23 mouse cellular contexts compared by ENCODE assay signal in genomic region chr3:156208420-156208819, GRCm38 (mm10).
"Had no signal": no experiment of that assay in that cellular context is flagged by ENCODE, and none has a peak within 500 bp of the region (broad histone marks: within the 10 kb centered on the region; RNA-seq: fewer than 3 reads in every experiment).

No protein-coding gene starts in this region.

- H3K4me3 ChIP-seq: forebrain, embryonic 15.5 days; hindbrain, embryonic 13.5 days; hindbrain, embryonic 15.5 days; kidney, embryonic 15.5 days; limb, embryonic 13.5 days; limb, embryonic 15.5 days; liver, embryonic 12.5 days had no signal

- H3K4me1 ChIP-seq: forebrain, embryonic 15.5 days; hindbrain, embryonic 13.5 days; hindbrain, embryonic 15.5 days; kidney, embryonic 15.5 days; limb, embryonic 13.5 days; limb, embryonic 15.5 days; liver, embryonic 12.5 days had no signal

- ATAC-seq: forebrain, embryonic 15.5 days; forebrain, postnatal 0 days; hindbrain, postnatal 0 days; intestine, embryonic 16.5 days; liver, embryonic 12.5 days had no signal

- H3K36me3 ChIP-seq: forebrain, embryonic 15.5 days; hindbrain, embryonic 13.5 days; hindbrain, embryonic 15.5 days; kidney, embryonic 15.5 days; limb, embryonic 13.5 days; limb, embryonic 15.5 days; liver, embryonic 12.5 days had no signal

- H3K4me2 ChIP-seq: forebrain, embryonic 15.5 days; hindbrain, embryonic 13.5 days; hindbrain, embryonic 15.5 days; kidney, embryonic 15.5 days; limb, embryonic 13.5 days; limb, embryonic 15.5 days; liver, embryonic 12.5 days had no signal

- H3K9me3 ChIP-seq: forebrain, embryonic 15.5 days; hindbrain, embryonic 13.5 days; hindbrain, embryonic 15.5 days; kidney, embryonic 15.5 days; limb, embryonic 13.5 days; limb, embryonic 15.5 days; liver, embryonic 12.5 days had no signal

- H3K9ac ChIP-seq: forebrain, embryonic 15.5 days; forebrain, postnatal 0 days; hindbrain, embryonic 13.5 days; hindbrain, embryonic 15.5 days; kidney, embryonic 15.5 days; limb, embryonic 13.5 days; limb, embryonic 15.5 days; liver, embryonic 12.5 days; liver, embryonic 14.5 days had no signal

- DNase-seq: forebrain, postnatal 0 days; gastrocnemius, postnatal 14 days; gastrocnemius, postnatal 36 days; kidney, adult 11 months; kidney, adult 2 months; kidney, adult 9 months; kidney, postnatal 14 days; kidney, postnatal 36 days; layer of hippocampus, adult 9-11 months; layer of hippocampus, postnatal 36 days; left cerebral cortex, postnatal 4 days; lung, adult 18-20 months had no signal

- H3K27me3 ChIP-seq: forebrain, embryonic 15.5 days; hindbrain, embryonic 13.5 days; hindbrain, embryonic 15.5 days; kidney, embryonic 15.5 days; limb, embryonic 13.5 days; limb, embryonic 15.5 days; liver, embryonic 12.5 days had no signal

- H3K27ac ChIP-seq: forebrain, embryonic 15.5 days; hindbrain, embryonic 13.5 days; hindbrain, embryonic 15.5 days; hindbrain, postnatal 0 days; kidney, embryonic 15.5 days; kidney, postnatal 0 days; limb, embryonic 13.5 days; limb, embryonic 15.5 days; liver, embryonic 12.5 days; liver, embryonic 14.5 days had no signal
